Mouse (Mus musculus) kidney, adult 2 months (tissue): Measurements from ENCODE around the gene Gucy2c. TPM values are rescaled to one million over a fixed set of nuclear protein-coding genes. Genes with fewer than 3 reads are reported as not detected.
A peak's percentile ranks its signal among the peaks of the same experiment; 100 is the strongest.

Experiments used
- DNase-seq: peaks from one replicate; pipeline ENCODE4 v3.0.0; 2021
- H3K27ac ChIP-seq: fragments of 200-500 bp; 2 replicates; pipeline ENCODE4 v1.5.1; 2012; ENCODE audit warnings: low read depth, low read length, control low read depth, inconsistent platforms; ENCODE audit not compliant: insufficient read depth
- H3K27me3 ChIP-seq: fragments of 200-500 bp; replicated peaks from 2 replicates; pipeline ENCODE4 v1.6.1; 2012; ENCODE audit warnings: mild to moderate bottlenecking, moderate library complexity, low read length, inconsistent platforms; ENCODE audit not compliant: control insufficient read depth, insufficient read depth
- H3K36me3 ChIP-seq: fragments of 200-500 bp; 2 replicates; pipeline ENCODE4 v1.6.1; 2012; ENCODE audit warnings: mild to moderate bottlenecking, moderate library complexity, low read length, inconsistent platforms; ENCODE audit not compliant: control insufficient read depth, insufficient read depth
- H3K4me1 ChIP-seq: fragments of 200-500 bp; 2 replicates; pipeline ENCODE4 v1.6.1; 2011; ENCODE audit warnings: low read length; ENCODE audit not compliant: control insufficient read depth, insufficient read depth
- H3K4me3 ChIP-seq: fragments of 200-500 bp; 2 replicates; pipeline ENCODE4 v1.5.1; 2011; ENCODE audit warnings: mild to moderate bottlenecking, low read depth, low read length, control low read depth; ENCODE audit not compliant: insufficient read depth
- CTCF ChIP-seq: fragments of 200-500 bp; conservative IDR thresholded peaks from 2 replicates; pipeline ENCODE4 v1.5.1; 2011; ENCODE audit warnings: low read depth, mild to moderate bottlenecking, control low read depth, low read length, moderate library complexity, mixed read lengths; ENCODE audit not compliant: insufficient read depth, insufficient read length
- POLR2A ChIP-seq: fragments of 200-500 bp; IDR thresholded peaks from one replicate; pipeline ENCODE4 v1.6.1; 2011; ENCODE audit warnings: low read depth, low read length, control low read depth
- WGBS: fragments of 180-500 bp; shearing (Covaris S2); methylation state at CpG from one replicate; pipeline ENCODE4 v1.1.7; 2018; 5-methylcytosine and 5-hydroxymethylcytosine counted together
- polyA plus RNA-seq: library from polyadenylated mRNA; depleted of rRNA; stranded (reverse); fragments of >200 nt; gene quantifications from 2 replicates; pipeline ENCODE4 v1.2.3, GENCODE M21; 2012

Gene Gucy2c
- polyA plus RNA-seq, 1 experiment: 0.02 TPM

- WGBS: 64% methylated on average over 11 of the region's 11 CpGs
- no peak overlapping the region for H3K27ac ChIP-seq
- DNase-seq: no peak
- TF ChIP-seq CTCF: no peak
- no peaks in the 10 kb centered on the region for H3K36me3 ChIP-seq
- H3K4me3 ChIP-seq: no peak overlapping the region
- no peaks in the 10 kb centered on the region for H3K27me3 ChIP-seq
- no peaks in the 10 kb centered on the region for H3K4me1 ChIP-seq
These were observed 119.5 kb downstream of the Gucy2c start for GRCm38 (mm10) chr6:136662063-136662462.

DNA sequence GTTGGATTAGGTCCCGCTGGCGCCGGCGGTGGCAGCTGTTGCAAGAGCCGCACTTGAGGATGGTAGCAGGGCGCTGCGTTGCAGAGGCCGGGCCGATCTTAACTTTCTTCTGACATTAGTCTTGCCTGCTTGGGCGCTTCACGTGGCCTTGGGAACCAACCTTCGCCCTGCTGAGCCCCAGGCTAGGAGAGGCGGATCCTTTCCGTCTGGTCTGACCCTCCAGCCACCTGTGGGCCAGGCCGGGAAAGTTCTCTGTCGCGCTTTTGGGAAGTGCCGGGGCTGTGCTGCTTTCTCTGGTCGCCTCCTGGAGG is 119.9 kb downstream of the Gucy2c start, which contains the start of gene Plbd1:
TSS of gene Plbd1 (minus strand) at position 223 of the 311 bp plus-strand sequence.
- H3K4me3 ChIP-seq: peak within 1 kb of the TSS; percentile 31
- peak; percentile 83 for DNase-seq
- no peak within 1 kb of the TSS for H3K27ac ChIP-seq
- H3K4me1 ChIP-seq: no peaks in the 10 kb centered on the region
- H3K36me3 ChIP-seq: no peaks in the 10 kb centered on the region
- WGBS: 5% methylated on average over 19 of the region's 19 CpGs
- TF ChIP-seq POLR2A: no peak
- TF ChIP-seq CTCF: no peak
- no peaks in the 10 kb centered on the region for H3K27me3 ChIP-seq

- H3K27ac ChIP-seq: no peak overlapping the region
- H3K27me3 ChIP-seq: no peaks in the 10 kb centered on the region
- H3K4me3 ChIP-seq: peak overlapping the region; percentile 31
- H3K4me1 ChIP-seq: no peaks in the 10 kb centered on the region
- no peak for DNase-seq
- WGBS: 33% methylated on average over 34 of the region's 34 CpGs
- TF ChIP-seq POLR2A (no peak), CTCF (no peak)
- no peaks in the 10 kb centered on the region for H3K36me3 ChIP-seq
These were observed 120.5 kb downstream of the Gucy2c start for GRCm38 (mm10) chr6:136660831-136661705.

GRCm38 (mm10) chr6:136659226-136659625 is 122.3 kb downstream of the Gucy2c start:
- 92% methylated on average over 9 of the region's 9 CpGs for WGBS
- Histone ChIP-seq H3K4me3 (no peak overlapping the region), H3K27ac (no peak overlapping the region), H3K27me3 (no peaks in the 10 kb centered on the region), H3K36me3 (no peaks in the 10 kb centered on the region), H3K4me1 (no peaks in the 10 kb centered on the region)
- no peak for DNase-seq
- TF ChIP-seq POLR2A (no peak), CTCF (no peak)

DNA sequence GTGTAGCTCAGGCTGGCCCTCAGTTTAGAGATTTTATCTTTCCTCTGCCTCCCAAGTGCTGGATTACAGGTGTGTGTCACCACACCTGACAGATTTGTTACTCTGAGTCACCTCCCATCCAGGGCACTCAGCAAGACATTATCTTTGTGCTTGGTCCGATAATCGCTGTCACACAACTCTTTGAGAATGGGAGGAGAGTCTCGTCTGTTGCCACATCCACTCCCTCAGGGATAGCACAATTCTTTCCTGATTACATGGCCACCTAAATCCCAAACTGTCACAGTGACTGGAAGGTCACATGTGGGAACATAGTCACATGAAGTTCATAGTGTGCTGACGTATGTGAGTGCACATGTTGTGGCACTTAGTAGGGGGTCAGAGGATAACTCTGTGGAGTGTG is 123.3 kb downstream of the Gucy2c start:
- H3K4me3 ChIP-seq: no peak overlapping the region
- DNase-seq: no peak
- no peaks in the 10 kb centered on the region for H3K4me1 ChIP-seq
- H3K27ac ChIP-seq: no peak overlapping the region
- WGBS: 80% methylated on average over 4 of the region's 4 CpGs
- no peaks in the 10 kb centered on the region for H3K36me3 ChIP-seq
- no peaks in the 10 kb centered on the region for H3K27me3 ChIP-seq
- TF ChIP-seq POLR2A (no peak), CTCF (no peak)

GRCm38 (mm10) chr6:136655786-136656185 is 125.8 kb downstream of the Gucy2c start:
- WGBS: 69% methylated on average over 11 of the region's 11 CpGs
- Histone ChIP-seq H3K4me1 (no peaks in the 10 kb centered on the region), H3K27me3 (no peaks in the 10 kb centered on the region), H3K4me3 (no peak overlapping the region), H3K27ac (no peak overlapping the region), H3K36me3 (no peaks in the 10 kb centered on the region)
- TF ChIP-seq CTCF (no peak), POLR2A (no peak)
- DNase-seq: no peak

DNA sequence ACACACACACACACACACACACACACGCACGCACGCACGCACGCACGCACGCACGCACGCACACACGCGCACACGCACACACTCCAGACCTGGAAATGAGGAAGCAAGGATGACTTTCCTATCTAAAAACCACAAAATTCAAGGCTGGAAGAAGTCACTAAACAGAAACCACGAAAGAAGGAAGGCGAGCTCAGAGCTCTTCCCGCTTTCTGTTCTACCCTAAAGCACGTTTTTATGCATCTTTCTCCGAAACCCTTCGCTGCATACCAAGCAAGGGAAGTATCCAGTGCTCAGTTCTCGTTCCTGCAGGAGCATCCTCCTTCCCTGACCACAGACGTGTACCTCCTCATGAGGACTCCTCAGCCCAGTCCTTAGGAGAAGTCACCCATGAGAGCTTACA is 127.1 kb downstream of the Gucy2c start:
- Histone ChIP-seq H3K4me3 (no peak overlapping the region), H3K4me1 (no peaks in the 10 kb centered on the region), H3K36me3 (no peaks in the 10 kb centered on the region), H3K27ac (no peak overlapping the region), H3K27me3 (no peaks in the 10 kb centered on the region)
- DNase-seq: no peak
- 92% methylated on average over 20 of the region's 20 CpGs for WGBS
- TF ChIP-seq CTCF (no peak), POLR2A (no peak)
